Mouse (Mus musculus) myocyte (in vitro differentiated cells): Measurements from ENCODE around the gene Gadd45gip1.

Source experiments
- E2F4 ChIP-seq: IDR thresholded peaks from one replicate; pipeline ENCODE4 v1.6.1; 2011; ENCODE audit warnings: mild to moderate bottlenecking, control low read depth, moderate library complexity; ENCODE audit not compliant: insufficient read depth
- MAX ChIP-seq: IDR thresholded peaks from one replicate; pipeline ENCODE4 v1.6.1; 2011; ENCODE audit warnings: low read depth, mild to moderate bottlenecking, control low read depth
- POLR2A ChIP-seq: IDR thresholded peaks from one replicate; pipeline ENCODE4 v1.6.1; 2011; ENCODE audit warnings: low read depth, mild to moderate bottlenecking, control low read depth, moderate library complexity; ENCODE audit not compliant: insufficient read length
- POLR2AphosphoS2 ChIP-seq: IDR thresholded peaks from one replicate; pipeline ENCODE4 v1.6.1; 2011; ENCODE audit warnings: low read depth, control low read depth; ENCODE audit not compliant: insufficient read length
- SRF ChIP-seq: IDR thresholded peaks from one replicate; pipeline ENCODE4 v1.6.1; 2011; ENCODE audit warnings: low read depth; ENCODE audit not compliant: control insufficient read depth, insufficient read length
- TCF12 ChIP-seq: IDR thresholded peaks from one replicate; pipeline ENCODE4 v1.6.1; 2011; ENCODE audit warnings: mild to moderate bottlenecking, control low read depth; ENCODE audit not compliant: poor library complexity, insufficient read depth, severe bottlenecking
- TCF3 ChIP-seq: IDR thresholded peaks from one replicate; pipeline ENCODE4 v1.6.1; 2011; ENCODE audit warnings: low read depth, control low read depth; ENCODE audit not compliant: insufficient read length
- USF1 ChIP-seq: IDR thresholded peaks from one replicate; pipeline ENCODE4 v1.6.1; 2011; ENCODE audit warnings: low read depth, mild to moderate bottlenecking, control low read depth, moderate library complexity

DNA sequence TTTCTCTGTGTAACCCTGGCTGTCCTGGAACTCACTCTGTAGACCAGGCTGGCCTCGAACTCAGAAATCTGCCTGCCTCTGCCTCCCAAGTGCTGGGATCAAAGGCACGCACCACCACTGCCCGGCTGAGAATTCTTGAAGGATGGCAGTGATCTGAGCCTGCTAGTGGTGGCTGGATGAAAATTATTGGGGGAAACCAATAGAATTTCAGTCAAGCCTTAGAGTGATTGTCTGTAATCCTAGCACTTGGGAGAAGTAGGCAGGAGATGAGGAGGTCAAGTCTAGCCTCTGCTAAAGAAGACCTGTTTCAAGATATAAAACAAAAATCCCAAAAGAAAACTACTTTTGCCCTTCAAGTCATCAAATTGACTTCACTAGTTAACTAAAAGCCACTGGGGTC is 25.1 kb downstream of the Gadd45gip1 start:
- TF ChIP-seq POLR2A (no peak), E2F4 (no peak), POLR2AphosphoS2 (no peak), TCF12 (no peak), USF1 (no peak), SRF (no peak), MAX (no peak), TCF3 (no peak)
